Mouse (Mus musculus) gastrocnemius, postnatal 10 days (tissue): Measurements from ENCODE around the gene Fndc3b. TPM values are rescaled to one million over a fixed set of nuclear protein-coding genes. Genes with fewer than 3 reads are reported as not detected.

Experiments used
- DNase-seq: peaks from one replicate; pipeline ENCODE4 v3.0.0; 2021; ENCODE audit warnings: mixed read lengths
- total RNA-seq, 2 experiments: library from RNA; stranded (reverse); gene quantifications; 2 replicates each; pipeline ENCODE4 v1.2.3; 2021

Gene Fndc3b
- total RNA-seq, 2 experiments from 2014 or later: 41.9 to 56.1 TPM

DNA sequence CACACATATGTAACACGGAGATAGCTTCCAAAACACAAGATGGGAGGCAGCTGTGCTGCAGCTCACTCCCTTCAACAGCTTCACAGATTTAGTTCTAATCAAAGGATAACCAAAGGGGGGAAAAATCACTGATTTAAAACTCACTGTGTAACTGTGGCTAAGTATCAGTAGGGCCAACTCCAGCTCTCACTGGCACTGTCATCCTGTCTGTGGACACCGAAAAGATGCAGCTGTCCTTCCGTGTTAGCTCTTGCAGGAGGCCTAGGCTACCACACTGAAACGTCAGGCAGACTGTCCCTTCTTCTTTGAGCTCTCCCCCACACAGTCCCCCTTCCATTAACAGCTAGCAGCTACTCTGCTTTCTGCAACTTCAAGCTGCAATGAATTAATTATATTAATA lies 89.9 kb downstream of the Fndc3b start:
- no peak for DNase-seq

DNA sequence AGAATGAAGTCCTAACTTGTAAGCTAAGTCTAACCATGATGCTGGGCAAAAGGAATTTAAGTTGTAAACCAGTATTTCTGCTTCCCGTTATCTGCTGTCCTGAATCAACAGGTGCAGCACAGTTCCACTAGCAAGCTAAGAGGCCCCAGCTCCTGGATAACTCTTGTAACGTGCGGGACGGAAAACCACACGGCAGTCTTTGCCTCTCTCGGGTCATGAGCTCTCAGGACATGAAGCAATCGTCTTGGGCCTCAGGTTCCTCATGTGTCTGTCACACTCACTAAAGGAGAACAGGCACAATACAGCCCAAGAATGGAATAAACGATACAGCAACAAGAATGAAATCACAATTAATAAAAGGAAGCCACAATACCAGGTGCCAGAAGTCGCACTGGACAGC lies 93.4 kb downstream of the Fndc3b start:
- DNase-seq: no peak

DNA sequence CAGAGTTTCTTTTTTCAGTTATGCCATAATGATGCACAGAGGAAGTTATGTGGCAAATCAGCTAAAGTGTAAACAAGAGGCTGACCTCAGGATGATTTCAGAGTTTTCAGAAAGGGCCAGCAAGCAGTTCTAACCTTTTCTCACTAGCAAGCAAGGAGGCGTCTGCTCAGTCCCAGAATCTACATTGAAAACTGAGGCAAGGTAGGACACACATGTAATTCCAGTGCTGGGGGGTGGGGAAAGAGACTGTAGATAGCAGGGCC lies 93.9 kb downstream of the Fndc3b start:
- no peak for DNase-seq

DNA sequence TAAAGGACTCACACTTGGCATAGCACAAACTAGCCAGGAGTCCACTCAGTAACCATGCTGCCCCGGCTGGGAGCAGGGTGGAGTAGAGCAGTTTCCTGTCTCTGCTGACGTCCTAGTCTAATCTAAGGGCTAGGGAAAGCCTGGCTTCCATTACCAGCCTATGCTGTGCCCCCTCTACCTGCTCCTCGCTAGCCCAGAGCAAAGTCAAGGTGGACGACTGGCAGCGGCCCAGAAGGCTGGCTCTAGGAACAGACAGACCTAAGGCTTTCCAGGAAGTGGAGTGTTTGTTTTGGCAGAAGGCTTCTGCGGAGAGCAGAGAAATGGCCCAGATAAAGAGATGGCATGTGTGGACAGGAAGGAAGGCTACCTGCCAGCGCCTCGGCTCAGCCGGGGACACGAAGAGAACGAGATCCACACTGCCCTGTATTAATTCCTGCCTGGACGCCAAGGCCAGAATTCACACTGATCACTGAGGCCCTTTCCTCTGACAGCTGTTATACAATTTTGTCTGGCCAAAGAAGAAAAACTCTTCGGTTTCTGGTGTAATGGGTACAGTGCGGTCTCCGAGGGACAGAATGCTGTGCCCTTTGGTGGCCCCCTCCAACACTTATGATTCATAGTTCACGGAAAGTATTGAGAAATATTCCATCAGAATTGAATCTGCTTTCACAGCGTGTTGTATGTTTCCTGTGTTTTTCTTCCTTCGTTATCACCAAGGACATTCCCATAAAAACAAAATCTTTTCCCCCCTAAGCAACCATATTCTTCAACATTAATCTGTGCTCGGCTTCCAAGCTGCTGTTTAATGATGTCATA lies 94.5 kb downstream of the Fndc3b start:
- DNase-seq: peak; percentile 40

DNA sequence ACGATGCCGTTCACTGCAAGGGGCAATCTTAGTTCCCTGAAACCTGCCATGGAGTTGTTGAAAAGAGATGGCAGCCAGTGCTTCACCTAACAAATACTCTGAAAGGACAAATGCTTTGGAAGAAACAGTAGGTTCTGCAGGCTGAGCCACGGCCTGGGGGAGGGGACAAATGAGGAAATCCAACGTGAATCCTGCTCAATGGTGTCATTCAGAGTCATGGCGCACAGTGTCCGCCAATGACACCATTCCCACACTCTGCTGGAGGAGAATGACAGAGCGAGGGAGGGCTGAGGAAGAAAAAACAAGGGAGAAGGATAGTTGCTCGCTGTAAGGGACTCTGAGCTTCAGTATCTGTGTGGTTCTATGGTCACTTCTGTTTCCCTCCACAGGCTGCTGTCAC lies 95.6 kb downstream of the Fndc3b start:
- DNase-seq: no peak

DNA sequence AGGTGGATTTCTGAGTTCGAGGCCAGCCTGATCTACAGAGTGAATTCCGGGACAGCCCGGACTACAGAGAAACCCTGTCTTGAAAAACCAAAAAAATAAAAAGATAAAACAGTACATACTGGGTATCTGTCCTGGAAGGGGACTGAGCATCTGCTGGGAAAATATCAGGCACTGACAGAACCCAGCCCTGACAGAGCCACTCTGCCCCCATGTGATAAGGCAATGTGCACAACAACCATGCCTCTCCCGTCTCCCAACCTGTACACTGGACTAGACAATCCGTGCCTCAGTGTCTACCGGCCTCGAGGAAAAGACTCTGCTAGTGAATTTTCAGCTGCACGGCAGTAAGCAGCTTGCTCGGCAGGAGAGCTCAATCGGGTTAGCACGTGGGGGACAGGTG lies 97.3 kb downstream of the Fndc3b start:
- DNase-seq: no peak

GRCm38 (mm10) chr3:27613011-27613410 lies 98.1 kb downstream of the Fndc3b start:
- no peak for DNase-seq

DNA sequence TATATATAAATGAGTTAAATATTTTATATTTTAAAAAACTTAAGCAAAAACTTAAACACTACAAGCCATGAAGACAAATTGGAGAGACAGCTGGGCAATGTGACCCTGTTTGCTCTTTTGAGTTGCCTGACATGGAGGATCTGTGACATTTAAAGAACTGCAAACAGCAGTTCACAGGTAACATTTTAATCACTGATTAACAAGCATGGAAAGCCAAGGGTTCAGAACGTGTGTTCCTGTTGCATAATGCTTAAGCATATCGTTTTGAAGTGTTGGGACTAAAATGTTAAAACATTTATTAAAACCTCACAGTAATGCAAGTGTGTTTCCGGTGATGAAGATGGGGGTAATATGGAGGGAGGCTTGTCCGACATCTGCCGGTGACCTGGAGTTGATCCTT lies 99.1 kb downstream of the Fndc3b start:
- no peak for DNase-seq

DNA sequence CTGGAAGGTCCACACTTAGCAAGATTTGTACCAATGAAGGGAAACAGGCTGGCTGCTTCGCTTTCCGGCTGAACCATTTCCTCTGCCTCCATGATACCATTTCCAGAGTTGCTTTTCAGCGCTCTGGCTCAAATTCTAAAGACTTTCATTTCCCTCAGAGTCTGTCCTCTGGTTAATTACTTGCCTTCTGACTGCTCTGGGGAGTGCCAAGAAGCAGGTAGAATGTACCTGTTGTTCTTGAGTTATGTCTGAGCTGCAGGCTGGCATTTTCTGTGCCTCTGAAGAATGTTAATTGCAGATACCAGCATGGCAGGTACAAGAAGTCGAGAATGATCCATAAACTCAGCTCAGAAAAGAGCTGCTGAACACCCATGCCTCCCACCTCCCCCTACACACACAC lies 100.6 kb downstream of the Fndc3b start:
- no peak for DNase-seq

- no peak for DNase-seq
Measured at GRCm38 (mm10) chr3:27610089-27610488, 101.0 kb downstream of the Fndc3b start.

DNA sequence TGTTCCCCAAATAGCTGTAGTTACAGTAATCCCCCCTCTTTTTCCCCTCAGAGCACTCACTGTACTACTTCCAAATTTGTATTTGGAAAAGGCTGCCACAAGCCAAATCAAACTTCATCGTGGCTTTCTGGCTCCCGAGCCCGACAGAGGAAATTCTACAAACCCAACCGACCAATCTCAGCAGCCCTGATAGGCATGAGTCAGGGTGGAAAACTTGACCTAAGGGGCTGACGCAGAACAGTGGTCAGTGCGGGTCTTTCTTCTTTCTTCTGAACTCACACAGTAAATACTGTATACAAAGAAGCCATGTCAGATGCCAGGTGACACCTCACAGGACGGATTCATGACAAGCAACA lies 103.3 kb downstream of the Fndc3b start:
- DNase-seq: no peak

GRCm38 (mm10) chr3:27607081-27607795 lies 103.9 kb downstream of the Fndc3b start:
- DNase-seq: peak; percentile 47

DNA sequence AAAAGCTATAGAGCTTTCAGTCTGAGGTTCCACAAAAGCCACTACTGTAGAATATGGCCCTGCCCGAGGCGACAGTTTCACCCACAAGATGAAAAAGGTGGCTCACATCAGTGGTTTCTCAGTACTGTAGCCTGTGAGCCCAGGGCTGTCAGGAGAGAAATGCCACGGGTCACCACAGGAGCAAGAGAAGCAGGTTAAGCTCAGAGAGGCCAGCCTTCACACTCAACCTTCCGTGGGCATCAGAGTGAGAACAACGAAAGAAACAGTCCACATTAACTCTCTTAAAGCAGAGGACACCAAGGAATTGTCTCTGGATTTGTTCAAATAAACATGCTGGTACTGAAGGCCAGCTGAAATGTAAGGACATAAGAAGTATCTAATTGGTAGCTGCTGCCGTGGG lies 104.5 kb downstream of the Fndc3b start:
- DNase-seq: no peak

- DNase-seq: no peak
Measured at GRCm38 (mm10) chr3:27605613-27606012, 105.5 kb downstream of the Fndc3b start.

DNA sequence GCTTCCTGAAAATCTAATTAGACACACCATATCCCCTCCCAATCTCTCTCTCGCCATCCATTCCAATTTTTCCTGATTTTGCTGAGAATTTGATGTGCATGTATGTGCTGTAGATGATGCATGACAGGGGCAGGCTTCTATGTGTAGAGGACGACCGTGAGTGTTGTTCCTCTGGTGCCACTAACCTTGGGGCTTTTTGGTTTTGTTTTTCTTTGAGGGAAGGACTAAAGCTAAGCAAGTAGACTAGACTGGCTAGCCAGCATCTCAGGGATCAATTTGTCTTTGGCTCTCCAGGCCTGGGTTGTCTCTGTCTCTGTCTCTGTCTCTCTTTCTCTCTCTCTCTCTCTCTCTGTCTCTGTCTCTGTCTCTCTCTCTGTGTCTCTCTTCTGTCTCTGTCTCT lies 106.0 kb downstream of the Fndc3b start:
- no peak for DNase-seq

GRCm38 (mm10) chr3:27604629-27605028 lies 106.5 kb downstream of the Fndc3b start:
- DNase-seq: no peak

- DNase-seq: peak; percentile 24
Measured at GRCm38 (mm10) chr3:27603905-27604620, 107.0 kb downstream of the Fndc3b start.

GRCm38 (mm10) chr3:27600645-27601044 lies 110.5 kb downstream of the Fndc3b start:
- DNase-seq: no peak

DNA sequence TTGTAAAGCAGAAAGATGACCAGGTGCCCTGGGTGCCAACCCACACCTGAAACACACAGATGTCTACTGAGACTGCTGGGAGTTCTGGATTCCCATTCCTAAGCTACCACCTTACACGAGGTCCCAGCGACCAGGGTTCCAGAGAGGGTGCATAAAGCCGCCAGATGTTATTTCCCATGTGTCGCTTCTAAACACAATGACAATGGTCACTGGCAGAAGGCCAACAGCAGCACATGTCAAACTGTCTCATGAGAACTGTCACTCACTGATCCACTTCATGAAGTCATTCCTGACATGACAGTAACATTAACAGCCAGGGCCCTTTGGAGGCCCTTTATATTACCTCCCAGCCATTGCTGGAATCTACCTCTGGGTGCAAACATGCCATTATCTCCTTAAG lies 110.9 kb downstream of the Fndc3b start:
- DNase-seq: no peak

DNA sequence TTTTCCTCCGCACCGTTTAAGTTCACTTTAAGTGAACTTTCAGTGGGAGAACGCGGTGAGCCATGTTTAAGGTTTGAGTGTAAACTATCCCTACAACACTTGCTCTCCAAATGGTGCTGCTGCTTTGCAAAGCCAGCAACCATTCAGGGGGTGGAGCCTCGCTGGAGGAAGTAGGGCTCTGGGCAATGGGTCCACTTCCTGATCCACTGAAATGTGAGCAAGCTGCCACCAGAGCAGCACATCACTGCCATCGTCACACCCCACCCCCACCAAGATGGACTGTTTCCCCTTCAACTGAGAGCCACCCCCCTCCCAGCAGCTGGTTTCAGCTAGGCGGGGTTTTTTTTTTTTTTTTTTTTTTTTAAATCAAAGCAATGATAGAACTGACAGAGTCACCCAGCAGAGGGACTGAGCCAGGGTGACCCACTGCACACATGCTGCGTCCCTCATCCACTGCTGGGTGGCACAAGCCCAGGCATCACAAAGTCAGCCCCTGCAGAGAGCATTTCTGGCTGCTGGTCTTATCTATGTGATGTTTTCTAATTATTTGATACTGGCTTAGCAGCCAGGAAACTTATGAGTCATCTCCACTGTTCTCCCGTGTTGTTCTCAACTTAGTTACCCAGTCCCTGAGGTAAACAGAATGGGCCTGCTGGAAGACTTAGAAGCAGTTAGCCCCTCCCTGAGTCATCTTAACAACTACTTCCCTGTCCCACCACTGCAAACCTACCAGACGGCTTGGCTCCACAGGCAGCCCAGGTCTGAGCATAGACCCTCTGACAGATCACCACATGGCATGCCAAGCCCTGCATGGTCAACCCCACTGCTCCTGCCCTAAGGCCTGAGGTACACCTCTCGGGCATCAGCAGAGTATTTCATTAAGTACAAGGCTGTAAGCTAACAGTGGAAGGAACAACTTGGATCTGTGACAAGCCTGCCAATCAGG lies 112.4 kb downstream of the Fndc3b start:
- DNase-seq: no peak

DNA sequence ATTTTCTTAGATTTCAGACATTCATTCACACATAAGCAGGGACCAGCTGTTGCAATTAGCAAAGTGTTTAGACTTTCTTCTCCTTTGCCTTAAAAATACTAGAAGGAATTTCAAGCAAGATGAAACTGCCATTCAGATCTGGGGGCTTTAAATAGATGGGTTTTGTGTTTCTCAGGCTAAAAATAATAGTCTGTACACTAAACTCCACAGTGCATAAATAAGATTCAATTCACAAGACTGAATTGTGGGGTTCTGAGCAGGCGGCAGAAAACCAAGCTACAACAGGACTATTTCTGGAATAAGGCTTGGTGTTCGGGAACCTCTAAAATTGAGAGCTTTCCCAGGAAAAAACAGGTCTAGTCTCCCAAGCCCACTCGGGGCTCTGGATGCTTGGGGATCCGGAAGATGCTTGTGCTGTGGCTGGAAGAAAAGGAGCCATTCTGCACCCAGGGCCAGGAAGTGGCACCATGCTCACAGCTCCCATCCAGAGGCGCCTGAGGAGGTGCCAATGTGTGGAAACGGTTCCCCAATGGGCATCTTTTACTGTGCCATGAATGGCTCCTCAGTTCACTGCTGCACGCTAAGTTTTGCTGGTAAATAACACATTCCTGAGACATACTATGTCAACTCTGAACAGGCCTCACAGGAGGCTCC lies 117.5 kb downstream of the Fndc3b start:
- no peak for DNase-seq
